Mouse (Mus musculus): ENCODE data around the gene Tenm4.

Gene Tenm4

DNA sequence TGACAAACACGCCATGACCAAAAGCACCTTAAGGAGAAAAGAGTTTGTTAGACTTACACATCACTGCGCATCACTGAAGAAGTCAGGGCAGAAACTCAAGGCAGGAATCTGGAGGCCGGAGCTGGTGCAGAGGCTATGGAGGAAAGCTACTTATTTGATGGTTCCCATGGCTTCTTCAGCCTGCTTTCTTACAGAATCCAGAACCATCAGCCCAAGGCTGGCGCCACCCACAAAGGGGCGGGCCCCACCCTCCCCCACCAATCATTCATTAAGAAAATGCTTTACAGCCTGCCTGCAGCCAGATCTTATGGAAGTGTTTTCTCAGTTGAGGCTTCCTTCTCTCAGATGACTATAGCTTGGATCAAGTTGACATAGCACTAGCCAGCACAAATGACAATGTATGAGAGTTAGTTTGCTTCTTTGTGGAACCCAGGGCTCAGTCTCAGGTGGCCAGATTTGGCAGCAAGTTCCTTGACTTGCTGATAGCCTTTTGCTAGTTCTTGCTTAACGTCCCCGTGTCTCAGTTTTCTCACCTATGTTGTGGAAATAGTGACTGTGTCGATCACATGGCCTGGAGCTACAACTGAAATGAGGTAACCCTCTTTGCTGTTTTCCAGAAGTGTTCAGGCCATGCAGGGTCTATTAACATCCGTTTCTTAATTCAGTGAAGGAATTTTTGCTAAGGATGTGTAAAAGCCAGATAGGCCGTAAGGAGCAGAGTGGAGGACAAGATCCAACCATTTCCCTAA, 32.9 kb downstream of the Tenm4 start:
- DNase-seq (ENCODE audit: low spot score) = no peak

DNA sequence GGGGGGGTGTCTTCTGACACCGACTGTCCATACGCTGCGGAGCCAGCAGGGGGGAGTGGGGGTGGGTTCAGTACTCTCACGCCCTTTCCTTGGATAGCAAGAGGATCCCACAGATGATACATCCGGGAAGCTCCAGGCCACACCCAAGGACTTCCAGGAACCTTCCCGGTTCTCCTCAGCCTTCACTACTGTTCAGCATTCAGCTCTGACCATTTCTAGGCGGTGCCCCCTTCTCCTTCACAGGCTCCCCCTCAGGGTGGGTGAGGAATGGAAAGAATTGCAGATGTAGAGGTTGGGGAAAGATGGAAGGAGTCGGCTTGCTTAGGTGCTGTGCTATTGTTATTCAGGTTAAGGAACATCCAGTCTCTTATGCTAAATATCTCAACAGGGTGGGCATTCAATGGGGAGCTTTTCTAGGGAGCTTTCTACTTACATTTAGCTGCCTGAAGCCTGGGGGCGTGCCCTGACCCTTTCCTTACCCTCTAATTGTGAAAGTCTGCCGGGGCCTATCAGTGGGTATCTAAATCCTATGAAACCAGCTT, 33.8 kb downstream of the Tenm4 start:
- DNase-seq (ENCODE audit: low spot score) = no peak

DNA sequence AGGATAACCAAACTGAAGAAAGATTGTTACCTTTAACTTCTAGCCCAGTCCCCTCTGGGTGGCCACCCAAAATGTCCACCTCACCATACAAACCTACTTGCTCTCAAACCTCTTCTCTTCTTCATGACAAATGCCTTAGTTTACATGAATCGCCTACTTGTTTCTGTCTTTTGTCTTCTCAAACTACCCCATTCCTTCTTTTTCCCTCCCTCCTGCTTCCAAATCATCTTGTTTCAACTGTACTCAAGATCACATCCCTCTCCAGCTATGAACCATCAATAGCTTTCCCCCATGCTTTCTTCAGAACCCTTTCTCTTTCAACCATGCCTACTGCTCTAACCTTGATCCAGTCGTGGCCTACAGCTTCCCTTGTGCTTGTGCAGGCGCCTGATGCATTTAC, 36.0 kb downstream of the Tenm4 start:
- no peak for DNase-seq (ENCODE audit: low spot score)

DNA sequence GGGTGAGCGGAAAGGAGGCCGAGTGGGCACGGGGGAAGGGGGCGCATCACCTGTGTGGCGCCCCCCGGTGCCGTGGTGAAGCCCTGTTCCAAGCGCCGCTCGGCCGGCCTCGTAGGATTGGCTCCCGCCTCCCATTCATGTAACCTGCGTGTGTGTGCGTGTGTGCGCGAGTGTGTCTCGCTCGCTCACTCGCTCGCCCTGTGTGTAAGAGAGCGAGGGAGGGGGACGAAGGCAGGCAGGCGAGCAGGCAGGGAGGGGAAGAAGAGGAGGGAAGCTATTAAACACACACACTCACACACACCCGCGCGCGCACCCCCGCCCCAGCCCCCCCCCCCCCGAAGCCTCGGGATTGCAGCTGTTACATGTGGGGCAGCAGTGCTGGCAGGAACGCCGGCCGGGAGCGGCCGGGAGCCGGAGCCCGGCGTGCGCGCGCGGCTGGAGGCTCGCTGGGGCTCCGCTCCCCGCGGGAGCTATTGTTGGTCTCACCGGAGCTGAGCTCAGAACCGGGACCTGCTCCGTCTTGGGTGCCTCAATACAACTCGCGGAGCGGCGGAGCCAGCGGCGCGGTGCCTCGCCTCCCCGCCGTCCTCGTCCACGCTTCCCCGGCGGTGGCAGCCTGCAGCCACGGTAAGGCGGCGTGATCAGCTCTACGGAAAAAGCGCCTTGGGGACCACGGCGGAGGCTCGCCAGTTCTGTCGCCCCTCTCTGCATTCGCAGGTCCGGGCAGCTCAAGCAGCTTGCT, 38.9 kb downstream of the Tenm4 start:
- no peak for DNase-seq (ENCODE audit: low spot score)

DNA sequence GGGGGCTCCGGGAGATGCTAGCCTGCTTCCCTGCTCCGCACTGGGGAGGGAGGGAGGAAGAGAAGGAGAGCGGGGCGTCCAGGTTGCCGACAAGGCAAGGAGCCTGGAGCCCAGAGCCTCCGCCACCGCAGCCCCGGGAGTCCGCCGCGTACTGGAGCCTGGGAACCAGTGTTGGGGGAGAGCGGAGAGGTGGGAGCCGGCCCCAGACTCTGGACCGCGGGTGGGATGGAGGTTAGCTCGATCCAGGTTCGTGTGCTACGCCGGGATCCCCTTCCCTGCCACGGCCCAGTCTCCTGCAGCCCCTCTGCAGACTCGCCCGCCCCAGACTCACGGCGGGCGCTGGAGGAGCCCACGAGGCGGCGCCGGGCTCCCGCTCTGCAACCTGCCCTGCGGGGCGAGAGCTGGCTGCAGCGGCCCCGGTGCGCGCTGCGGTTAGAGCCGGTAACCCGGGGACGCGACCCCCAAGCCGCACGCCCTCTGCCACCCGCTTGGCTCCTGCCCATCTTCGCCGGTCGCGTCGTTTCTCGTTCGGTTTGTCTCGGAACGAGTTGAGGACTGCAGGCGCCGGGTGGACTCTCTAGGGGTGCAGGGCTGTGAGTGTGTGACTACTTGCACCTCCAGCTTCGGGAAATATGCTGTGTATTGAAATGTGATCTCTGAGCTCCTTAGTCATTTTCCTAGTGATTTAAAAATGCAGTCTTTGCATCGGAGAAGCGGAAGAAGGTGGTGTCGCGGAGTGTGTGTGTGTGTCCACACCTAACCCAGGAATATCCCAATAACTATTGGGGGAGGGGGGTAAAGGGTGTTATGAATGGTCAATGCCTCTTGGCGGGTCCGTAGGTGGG, 39.7 kb downstream of the Tenm4 start:
- no peak for DNase-seq (ENCODE audit: low spot score)

DNA sequence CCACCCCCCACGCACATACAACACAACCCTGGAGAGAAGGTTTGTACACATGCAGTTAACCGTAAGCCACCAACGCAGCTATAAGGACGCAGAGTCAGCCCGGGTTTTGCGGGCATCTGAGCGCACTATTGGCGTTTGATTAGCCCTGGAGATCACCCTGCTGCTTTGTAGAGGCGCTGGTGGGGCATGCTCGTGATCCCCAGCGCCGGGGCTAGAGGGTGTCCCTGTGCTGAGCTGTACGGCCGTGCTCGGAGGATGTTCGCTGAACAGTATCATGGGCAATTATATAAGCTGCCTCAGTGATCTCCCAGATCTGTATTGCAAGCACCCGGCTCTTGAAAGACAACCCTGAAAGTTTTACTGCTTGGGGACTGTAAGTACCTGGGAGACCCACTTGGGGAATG, 40.6 kb downstream of the Tenm4 start:
- DNase-seq (ENCODE audit: low spot score) = no peak

DNA sequence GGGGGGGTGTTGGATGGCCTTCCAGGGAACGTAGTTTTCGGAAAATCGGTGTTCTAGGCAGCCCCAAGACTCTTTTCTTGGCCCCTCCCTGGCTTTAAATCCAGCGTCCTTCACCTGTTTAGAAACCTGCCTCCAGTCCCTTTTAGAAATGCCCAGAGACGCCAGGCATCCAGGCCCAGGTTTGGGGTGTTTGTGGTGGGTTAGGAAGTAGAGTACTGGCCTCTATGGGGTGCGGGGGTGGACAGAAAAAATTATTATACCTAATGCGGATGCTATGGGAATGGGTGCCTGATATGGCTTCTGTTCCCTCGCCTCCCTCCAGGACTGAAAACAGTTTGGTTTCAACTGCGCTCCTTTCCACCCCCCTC, 41.2 kb downstream of the Tenm4 start:
- no peak for DNase-seq (ENCODE audit: low spot score)

DNA sequence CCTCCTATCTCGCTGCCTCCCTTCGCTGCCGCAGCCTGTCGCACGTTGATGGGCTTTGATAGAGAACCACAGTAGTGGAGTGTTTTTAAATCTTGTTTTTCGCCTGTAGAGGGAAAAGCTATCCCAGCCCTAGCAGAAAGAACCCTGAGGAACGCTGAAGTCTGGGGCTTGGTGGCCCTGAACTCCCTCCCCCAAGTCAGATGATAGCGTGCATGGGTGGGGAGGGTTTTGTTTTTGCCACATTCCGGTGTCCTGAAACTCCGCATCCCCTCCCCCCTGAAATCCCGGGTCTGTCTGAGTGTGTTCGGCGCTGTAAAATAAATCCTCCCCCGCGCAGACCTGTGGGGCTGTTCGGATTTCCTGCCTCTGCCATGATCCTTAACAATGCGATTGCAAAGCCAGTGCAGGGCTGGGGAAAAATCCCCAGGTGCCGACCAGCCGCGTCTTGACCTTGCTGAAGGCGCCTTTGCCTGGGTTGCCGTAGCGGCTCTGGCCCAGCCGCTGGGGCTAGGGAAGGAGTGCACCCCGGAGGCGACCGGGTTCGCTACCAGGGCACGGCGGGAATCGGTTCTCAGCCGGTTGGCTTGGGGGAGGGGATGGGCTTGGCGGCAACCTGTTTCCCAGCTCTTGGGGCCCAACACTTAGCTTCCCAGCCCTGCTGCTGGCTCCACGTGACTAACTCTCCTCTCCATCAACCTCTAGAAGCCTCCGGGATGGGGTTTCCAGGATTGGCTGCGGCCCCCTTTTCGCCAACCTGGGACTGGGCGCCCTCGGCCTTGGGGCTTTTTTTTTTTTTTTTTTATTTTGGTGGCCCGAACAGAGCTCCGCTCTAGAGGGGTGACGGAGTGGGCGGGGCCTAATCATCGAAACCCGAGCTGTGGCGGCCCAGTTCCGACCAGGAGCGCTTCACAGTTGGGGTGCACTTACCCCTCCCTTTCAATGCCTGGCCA, 41.8 kb downstream of the Tenm4 start:
- no peak for DNase-seq (ENCODE audit: low spot score)

DNA sequence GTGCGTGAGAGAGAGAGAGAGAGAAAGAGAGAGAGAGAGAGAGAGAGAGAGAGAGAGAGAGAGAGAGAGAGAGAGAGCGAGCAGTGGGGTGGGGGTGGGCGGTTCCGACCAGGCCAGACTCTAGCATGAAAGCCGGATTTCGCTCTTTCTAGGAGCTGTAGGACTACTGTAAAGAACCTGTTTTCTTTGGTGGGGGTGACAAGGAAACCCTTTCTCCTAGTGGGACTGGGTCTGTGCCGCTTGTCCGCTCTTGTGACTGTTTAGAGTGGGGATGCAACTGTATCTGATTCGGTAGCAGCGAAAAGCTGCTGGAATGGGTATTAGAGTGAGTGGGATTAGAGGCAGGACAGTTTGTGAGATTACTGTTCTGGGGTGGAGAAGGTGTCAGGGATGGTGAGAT, 42.7 kb downstream of the Tenm4 start:
- no peak for DNase-seq (ENCODE audit: low spot score)

DNA sequence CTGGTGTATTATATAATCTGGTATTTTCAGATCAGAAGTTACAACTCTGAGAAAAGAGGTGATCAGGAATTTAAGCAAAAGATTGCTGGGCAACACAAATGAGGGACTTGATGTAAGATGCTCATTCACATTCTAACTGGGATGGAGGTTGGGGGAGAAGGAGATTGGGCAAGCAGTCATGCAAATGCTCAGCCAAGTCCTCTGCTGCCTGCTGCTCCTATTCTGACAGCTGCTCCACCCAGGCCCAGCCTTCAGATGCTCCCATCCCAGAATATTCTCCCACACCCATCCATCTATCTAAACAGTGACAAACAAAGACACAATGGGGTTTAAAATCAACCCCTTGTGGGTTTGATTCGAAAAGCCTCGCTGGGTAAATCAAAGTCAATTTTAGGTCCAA, 43.8 kb downstream of the Tenm4 start:
- no peak for DNase-seq (ENCODE audit: low spot score)

DNA sequence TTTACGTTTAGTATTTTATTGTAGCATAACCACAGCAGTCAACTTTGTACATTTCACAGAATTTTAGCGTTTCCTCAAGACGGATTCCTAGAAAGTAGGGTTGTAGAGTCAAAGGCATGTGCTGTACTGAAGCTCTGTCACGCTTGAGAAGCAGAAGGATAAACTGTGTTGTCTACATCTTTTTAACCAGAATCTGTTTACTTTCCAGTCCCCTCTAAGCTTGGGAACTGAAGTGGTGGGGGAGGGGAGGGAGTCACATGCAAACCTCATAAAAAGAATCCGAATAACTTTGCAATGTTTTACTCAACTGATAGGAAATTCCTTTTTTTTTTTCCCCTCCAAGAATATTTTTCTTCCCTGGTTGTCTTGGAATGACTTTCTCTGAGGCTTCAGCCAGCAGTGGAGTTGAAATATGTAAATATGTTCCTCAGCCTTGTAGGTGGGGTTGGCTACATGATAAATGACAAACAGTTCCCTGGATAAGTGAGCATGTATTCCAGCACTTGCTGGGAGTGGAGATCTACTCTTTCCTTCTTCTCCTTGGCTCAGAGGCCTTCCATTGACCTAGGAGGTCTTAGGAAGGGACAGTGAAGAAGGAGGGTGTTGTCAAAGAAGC, 45.0 kb downstream of the Tenm4 start:
- no peak for DNase-seq (ENCODE audit: low spot score)

DNA sequence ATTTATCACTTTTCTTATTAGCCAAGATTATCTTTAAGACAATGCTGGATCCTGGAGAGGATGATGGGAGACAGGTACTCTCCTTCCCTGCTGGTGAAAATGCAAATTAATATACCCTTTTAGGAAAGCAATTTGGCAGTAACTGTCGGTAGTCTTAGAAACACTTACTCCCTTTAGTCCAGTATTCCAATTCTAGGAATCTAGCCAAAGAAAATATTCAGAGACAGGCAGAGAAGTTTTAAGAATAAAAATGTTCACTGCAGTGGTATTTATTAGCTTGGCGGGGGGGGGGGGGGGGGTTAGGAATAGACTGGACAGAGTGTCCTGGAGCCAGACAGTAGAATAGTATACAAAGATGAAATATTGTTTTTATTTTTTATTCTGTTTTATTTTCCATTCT, 48.3 kb downstream of the Tenm4 start:
- DNase-seq (ENCODE audit: low spot score) = peak; percentile 56

DNA sequence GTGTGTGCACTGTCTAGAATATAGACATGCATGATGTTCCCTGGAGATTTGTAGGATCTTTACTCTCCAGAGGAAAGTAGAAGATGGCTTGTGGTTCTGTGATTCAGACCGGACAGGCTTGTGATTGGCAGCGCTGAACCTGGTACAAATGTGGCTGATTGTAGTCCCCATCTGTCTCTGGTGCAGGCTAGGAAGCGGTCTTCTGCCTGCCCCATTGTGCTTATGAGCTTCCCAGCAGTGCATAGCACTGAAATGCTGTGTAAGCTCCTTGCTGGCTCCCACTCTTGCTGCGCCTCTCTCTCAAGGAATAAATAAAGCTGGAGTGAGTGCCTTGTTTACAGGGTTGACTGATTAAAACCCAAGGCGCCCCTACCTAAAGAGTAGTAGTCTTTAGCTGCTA, 49.6 kb downstream of the Tenm4 start:
- no peak for DNase-seq (ENCODE audit: low spot score)

DNA sequence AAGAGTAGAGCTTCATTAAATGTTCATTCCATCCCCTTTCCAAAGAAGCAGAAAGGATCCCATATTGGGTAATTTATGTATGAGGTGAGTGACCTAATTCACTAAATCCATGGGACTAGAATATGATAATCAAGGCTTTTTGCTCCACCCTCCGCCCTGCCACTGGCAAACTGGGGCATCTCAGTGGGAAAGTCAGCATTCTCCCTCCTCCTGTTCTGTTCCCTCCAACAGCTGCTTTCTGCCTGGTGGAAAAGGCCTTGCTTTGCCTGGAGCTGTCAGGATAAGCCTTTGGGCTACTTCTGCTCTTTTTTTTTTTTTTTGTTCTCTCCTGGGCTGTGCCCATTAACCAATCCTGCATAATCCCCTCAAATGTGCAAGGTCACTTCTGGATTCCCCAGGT, 51.5 kb downstream of the Tenm4 start:
- DNase-seq (ENCODE audit: low spot score) = peak; percentile 30

DNA sequence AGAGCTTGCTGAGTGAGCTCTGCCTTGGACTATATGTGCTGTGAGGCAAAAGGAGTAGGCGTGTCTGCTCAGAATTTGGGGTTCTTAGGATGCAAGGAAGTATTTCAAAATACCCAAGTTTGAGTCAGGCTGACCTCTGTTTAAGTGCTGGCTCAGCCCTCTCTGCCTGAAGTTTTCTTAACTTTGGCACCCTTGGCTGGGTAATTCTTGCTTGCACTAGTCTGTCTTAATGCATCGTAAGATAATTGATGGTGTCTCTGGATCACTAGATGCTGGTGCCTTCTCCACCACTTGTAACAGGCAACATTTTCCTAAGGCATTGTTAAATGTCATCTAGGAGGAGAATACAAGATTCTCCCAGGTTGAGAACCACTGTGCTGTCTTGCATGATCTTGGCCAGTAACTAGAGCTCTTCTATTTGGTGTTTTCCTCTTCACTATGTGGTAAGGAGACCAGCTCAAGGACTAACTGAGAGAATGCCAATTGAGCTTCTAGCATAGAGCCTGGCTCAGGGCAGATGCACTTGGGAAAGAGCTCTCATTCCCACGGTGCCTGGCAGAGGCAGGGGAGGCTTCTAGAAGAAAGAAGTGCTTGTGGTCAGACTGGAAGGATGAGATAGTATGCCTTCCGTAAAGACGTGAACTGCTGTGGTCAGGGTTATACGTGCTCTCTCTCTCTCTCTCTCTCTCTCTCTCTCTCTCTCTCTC, 57.7 kb downstream of the Tenm4 start:
- peak; percentile 77 for DNase-seq (ENCODE audit: low spot score)

DNA sequence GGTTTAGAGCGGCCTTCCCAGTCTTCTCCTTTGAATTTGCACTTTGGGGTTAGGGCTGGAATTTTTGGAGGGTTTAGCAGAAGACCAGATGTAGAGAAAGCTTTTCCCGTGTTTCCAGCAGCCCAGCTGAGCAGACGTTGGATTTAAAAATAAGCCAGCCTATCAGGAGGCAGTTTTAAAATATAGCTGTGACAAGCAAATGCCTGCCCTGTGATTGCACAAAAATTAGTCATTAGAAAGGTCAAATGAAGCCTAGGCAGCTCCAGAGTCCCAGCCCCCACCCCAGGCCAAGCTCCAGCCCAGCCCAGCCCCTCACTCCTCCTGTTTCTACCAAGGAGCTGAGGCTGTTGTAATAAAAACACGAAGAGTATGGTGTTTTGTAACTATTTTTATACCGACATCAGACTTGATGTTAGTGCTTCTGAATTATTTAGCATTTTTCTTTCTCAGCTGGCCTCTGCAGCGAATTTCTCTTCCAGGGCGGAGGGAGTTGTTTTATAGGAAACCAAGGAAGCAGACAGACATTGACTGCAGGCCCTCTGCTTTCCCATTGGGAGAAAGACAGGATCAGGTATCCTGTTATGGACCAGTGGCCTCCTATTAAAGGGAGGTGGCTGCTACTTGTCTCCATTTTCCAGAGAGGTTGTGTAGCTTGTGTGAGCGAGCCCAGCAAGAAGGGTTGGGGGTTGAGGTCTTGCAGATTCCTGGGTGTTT, 59.1 kb downstream of the Tenm4 start:
- DNase-seq (ENCODE audit: low spot score) = peak; percentile 77

DNA sequence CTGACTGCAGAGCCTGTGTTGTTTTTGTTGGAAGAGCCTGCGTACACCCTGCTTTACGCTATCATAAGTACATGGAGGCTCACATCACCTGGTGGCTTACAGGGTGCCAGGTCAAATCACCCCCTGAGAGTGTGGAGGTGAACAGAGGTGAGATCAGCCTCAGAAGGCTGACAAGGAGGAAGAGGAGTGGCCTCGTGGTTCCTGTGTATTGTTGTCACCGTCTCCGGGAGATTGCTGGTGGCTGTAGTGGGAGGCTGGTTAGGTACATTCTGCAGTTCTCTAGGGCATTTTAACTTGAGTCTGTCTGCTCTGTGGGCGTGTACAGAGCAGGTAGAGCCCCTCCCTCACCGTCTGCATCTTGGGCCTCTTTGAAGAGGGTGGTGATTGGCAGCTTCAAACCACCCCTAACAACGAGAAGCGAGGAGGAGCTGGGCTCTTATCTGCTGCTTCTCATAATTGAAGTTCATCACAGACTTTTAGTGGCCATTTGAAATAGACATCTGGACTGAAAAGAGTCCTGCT, 59.7 kb downstream of the Tenm4 start:
- DNase-seq (ENCODE audit: low spot score) = no peak

DNA sequence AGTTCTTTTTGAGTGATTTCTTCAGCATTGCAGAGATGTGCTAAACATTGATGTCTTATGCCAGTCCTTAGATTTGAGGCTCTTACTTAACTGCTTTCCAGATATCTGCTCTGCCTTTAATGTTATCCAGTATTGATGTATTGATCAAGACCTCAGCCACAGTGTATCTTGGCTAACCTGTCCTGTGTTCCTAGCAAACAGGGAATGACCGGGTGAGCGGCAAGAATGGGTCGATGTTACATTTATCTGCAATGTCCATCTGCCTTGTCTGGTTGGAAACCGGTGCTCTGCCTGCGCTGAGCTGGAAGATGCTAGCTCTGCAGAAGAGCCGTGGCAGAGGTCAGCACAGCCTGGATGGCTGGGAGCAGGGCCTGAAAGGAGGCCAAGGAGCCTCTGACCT, 64.8 kb downstream of the Tenm4 start:
- DNase-seq (ENCODE audit: low spot score) = peak; percentile 46

DNA sequence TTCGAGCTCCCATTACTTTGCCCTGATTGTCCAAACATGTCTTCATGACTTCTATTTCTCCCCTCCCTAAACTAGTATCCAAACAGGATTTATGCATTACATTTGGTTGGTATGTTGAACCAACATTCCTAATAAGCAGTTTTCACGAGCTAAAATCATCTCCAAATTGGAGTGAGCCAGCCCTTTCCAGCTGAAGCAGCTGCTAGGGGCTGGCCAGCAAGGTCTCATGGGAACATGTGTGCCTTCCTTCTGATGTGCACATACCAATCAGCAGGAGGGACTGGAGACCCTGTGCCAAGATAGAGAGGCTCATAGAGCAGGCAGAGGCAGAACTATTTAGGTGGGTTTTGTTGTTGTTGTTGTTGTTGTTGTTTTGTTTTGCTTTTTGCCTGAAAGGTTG, 69.6 kb downstream of the Tenm4 start:
- DNase-seq (ENCODE audit: low spot score) = peak; percentile 41

Measured in adipocyte (in vitro differentiated cells).